Mouse (Mus musculus): ENCODE data around the gene Ccdc93. TPM values are rescaled to one million over a fixed set of nuclear protein-coding genes. Genes with fewer than 3 reads are reported as not detected.
A peak's percentile ranks its signal among the peaks of the same experiment; 100 is the strongest.

Gene Ccdc93
- polyA plus RNA-seq, 1 experiment from 2014 or later, result 11.5 TPM

GRCm38 (mm10) chr1:121398986-121399881 lies 31.6 kb upstream of the Ccdc93 start:
- H3K4me3 ChIP-seq, result no peak overlapping the region
- no peaks in the 10 kb centered on the region for H3K36me3 ChIP-seq
- H3K27ac ChIP-seq (replicated peaks), result peak overlapping the region; percentile 66
- 42% methylated on average over 14 of the region's 14 CpGs for WGBS
- H3K27me3 ChIP-seq, result no peaks in the 10 kb centered on the region
- ATAC-seq (replicated peaks), result peak; percentile 73
- H3K9me3 ChIP-seq, result no peaks in the 10 kb centered on the region
- peak overlapping the region; percentile 14 for H3K4me2 ChIP-seq (replicated peaks)
- peaks cover 41% of the 10 kb centered on the region for H3K4me1 ChIP-seq
- H3K9ac ChIP-seq (replicated peaks), result no peak overlapping the region

- H3K4me1 ChIP-seq, result peaks cover 32% of the 10 kb centered on the region
- no peaks in the 10 kb centered on the region for H3K27me3 ChIP-seq
- WGBS, result 21% methylated on average over 4 of the region's 4 CpGs
- no peak overlapping the region for H3K4me2 ChIP-seq (replicated peaks)
- no peaks in the 10 kb centered on the region for H3K36me3 ChIP-seq
- no peak overlapping the region for H3K9ac ChIP-seq (replicated peaks)
- H3K27ac ChIP-seq (replicated peaks), result peak overlapping the region; percentile 66; the same call in 1 of the 2 replicates
- H3K9me3 ChIP-seq, result no peaks in the 10 kb centered on the region
- no peak overlapping the region for H3K4me3 ChIP-seq
- peak; percentile 82 for ATAC-seq (replicated peaks)
Measured at GRCm38 (mm10) chr1:121400243-121400642, 30.6 kb upstream of the Ccdc93 start.

GRCm38 (mm10) chr1:121419084-121419483 lies 11.8 kb upstream of the Ccdc93 start:
- ATAC-seq (replicated peaks), result no peak
- Histone ChIP-seq H3K27ac (replicated peaks) (no peak overlapping the region), H3K9me3 (no peaks in the 10 kb centered on the region), H3K36me3 (no peaks in the 10 kb centered on the region), H3K27me3 (no peaks in the 10 kb centered on the region), H3K4me1 (no peaks in the 10 kb centered on the region), H3K9ac (replicated peaks) (no peak overlapping the region), H3K4me3 (no peak overlapping the region), H3K4me2 (replicated peaks) (no peak overlapping the region)
- 29% methylated on average over 4 of the region's 4 CpGs for WGBS

- ATAC-seq (replicated peaks), result no peak
- H3K4me1 ChIP-seq, result no peaks in the 10 kb centered on the region
- H3K27ac ChIP-seq (replicated peaks), result no peak overlapping the region
- 82% methylated on average over 12 of the region's 12 CpGs for WGBS
- no peak overlapping the region for H3K4me3 ChIP-seq
- H3K9me3 ChIP-seq, result no peaks in the 10 kb centered on the region
- no peaks in the 10 kb centered on the region for H3K27me3 ChIP-seq
- H3K36me3 ChIP-seq, result no peaks in the 10 kb centered on the region
- H3K9ac ChIP-seq (replicated peaks), result no peak overlapping the region
- H3K4me2 ChIP-seq (replicated peaks), result no peak overlapping the region
Measured at GRCm38 (mm10) chr1:121419569-121420265, 11.1 kb upstream of the Ccdc93 start.

- H3K4me3 ChIP-seq, result peak overlapping the region; percentile 60
- no peak overlapping the region for H3K27ac ChIP-seq (replicated peaks)
- peaks cover 21% of the 10 kb centered on the region for H3K4me1 ChIP-seq
- 21% methylated on average over 6 of the region's 6 CpGs for WGBS
- H3K9me3 ChIP-seq, result no peaks in the 10 kb centered on the region
- peak overlapping the region; percentile 88 for H3K4me2 ChIP-seq (replicated peaks)
- H3K36me3 ChIP-seq, result no peaks in the 10 kb centered on the region
- H3K27me3 ChIP-seq, result no peaks in the 10 kb centered on the region
- no peak overlapping the region for H3K9ac ChIP-seq (replicated peaks)
- ATAC-seq (replicated peaks), result peak; percentile 18; the same call in 1 of the 2 replicates
Measured at GRCm38 (mm10) chr1:121430183-121430937, 489 bp upstream of the Ccdc93 start.

GRCm38 (mm10) chr1:121435981-121436380 lies 5.1 kb downstream of the Ccdc93 start:
- no peak for ATAC-seq (replicated peaks)
- no peaks in the 10 kb centered on the region for H3K27me3 ChIP-seq
- 97% methylated on average over 7 of the region's 7 CpGs for WGBS
- H3K4me2 ChIP-seq (replicated peaks), result no peak overlapping the region
- H3K4me1 ChIP-seq, result peaks cover 17% of the 10 kb centered on the region
- H3K36me3 ChIP-seq, result peaks cover 17% of the 10 kb centered on the region; the same call in 1 of the 2 replicates
- H3K4me3 ChIP-seq, result no peak overlapping the region
- H3K9me3 ChIP-seq, result no peaks in the 10 kb centered on the region
- no peak overlapping the region for H3K9ac ChIP-seq (replicated peaks)
- no peak overlapping the region for H3K27ac ChIP-seq (replicated peaks)

GRCm38 (mm10) chr1:121440535-121441381 lies 9.9 kb downstream of the Ccdc93 start:
- 64% methylated on average over 13 of the region's 13 CpGs for WGBS
- H3K36me3 ChIP-seq, result peaks cover 34% of the 10 kb centered on the region; the same call in 1 of the 2 replicates
- no peaks in the 10 kb centered on the region for H3K9me3 ChIP-seq
- no peaks in the 10 kb centered on the region for H3K27me3 ChIP-seq
- no peaks in the 10 kb centered on the region for H3K4me1 ChIP-seq
- peak; percentile 72 for ATAC-seq (replicated peaks)
- no peak overlapping the region for H3K27ac ChIP-seq (replicated peaks)
- H3K9ac ChIP-seq (replicated peaks), result no peak overlapping the region
- H3K4me3 ChIP-seq, result no peak overlapping the region
- no peak overlapping the region for H3K4me2 ChIP-seq (replicated peaks)

- Histone ChIP-seq H3K4me3 (no peak overlapping the region), H3K27me3 (no peaks in the 10 kb centered on the region), H3K4me1 (no peaks in the 10 kb centered on the region), H3K27ac (replicated peaks) (no peak overlapping the region), H3K4me2 (replicated peaks) (no peak overlapping the region), H3K9me3 (no peaks in the 10 kb centered on the region), H3K36me3 (peaks cover 39% of the 10 kb centered on the region; the same call in 1 of the 2 replicates), H3K9ac (replicated peaks) (no peak overlapping the region)
- no peak for ATAC-seq (replicated peaks)
- 98% methylated on average over 6 of the region's 6 CpGs for WGBS
Measured at GRCm38 (mm10) chr1:121444147-121444546, 13.3 kb downstream of the Ccdc93 start.

- Histone ChIP-seq H3K4me1 (peaks cover under 1% of the 10 kb centered on the region), H3K27ac (replicated peaks) (no peak overlapping the region), H3K9ac (replicated peaks) (no peak overlapping the region), H3K27me3 (no peaks in the 10 kb centered on the region), H3K9me3 (no peaks in the 10 kb centered on the region), H3K4me3 (no peak overlapping the region), H3K4me2 (replicated peaks) (no peak overlapping the region), H3K36me3 (peaks cover 41% of the 10 kb centered on the region; the same call in 1 of the 2 replicates)
- no peak for ATAC-seq (replicated peaks)
- WGBS, result 95% methylated on average over 10 of the region's 10 CpGs
Measured at GRCm38 (mm10) chr1:121447216-121447615, 16.4 kb downstream of the Ccdc93 start.

DNA sequence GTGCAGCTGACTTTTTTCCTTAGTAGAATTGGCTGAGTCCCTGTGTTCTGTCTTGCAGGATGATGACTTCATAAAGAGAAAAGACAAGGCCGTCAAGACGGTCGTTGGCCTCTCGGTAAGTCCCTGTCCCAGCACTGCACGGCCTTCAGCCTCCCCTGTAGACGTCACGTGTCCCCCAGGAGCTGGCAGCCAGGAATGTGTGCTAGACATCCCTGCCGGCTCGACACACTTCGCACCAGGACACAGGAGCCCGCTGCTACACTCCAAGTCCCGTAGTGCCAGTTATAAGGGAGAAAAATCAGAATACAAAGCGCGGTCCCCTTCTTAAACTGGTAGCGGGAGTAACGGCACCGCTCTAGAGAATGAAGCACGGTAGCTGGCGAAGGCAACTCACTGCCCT lies 17.3 kb downstream of the Ccdc93 start:
- no peak for ATAC-seq (replicated peaks)
- Histone ChIP-seq H3K27ac (replicated peaks) (no peak overlapping the region), H3K9ac (replicated peaks) (no peak overlapping the region), H3K36me3 (peaks cover 37% of the 10 kb centered on the region; the same call in 1 of the 2 replicates), H3K4me2 (replicated peaks) (no peak overlapping the region), H3K27me3 (no peaks in the 10 kb centered on the region), H3K4me1 (peaks cover 8% of the 10 kb centered on the region), H3K4me3 (no peak overlapping the region), H3K9me3 (no peaks in the 10 kb centered on the region)
- 91% methylated on average over 19 of the region's 19 CpGs for WGBS

- peaks cover 19% of the 10 kb centered on the region; the same call in 1 of the 2 replicates for H3K36me3 ChIP-seq
- H3K4me2 ChIP-seq (replicated peaks), result no peak overlapping the region
- H3K27ac ChIP-seq (replicated peaks), result no peak overlapping the region
- H3K9me3 ChIP-seq, result no peaks in the 10 kb centered on the region
- peaks cover 8% of the 10 kb centered on the region for H3K4me1 ChIP-seq
- no peaks in the 10 kb centered on the region for H3K27me3 ChIP-seq
- 77% methylated on average over 7 of the region's 7 CpGs for WGBS
- H3K4me3 ChIP-seq, result no peak overlapping the region
- no peak overlapping the region for H3K9ac ChIP-seq (replicated peaks)
- no peak for ATAC-seq (replicated peaks)
Measured at GRCm38 (mm10) chr1:121451009-121451408, 20.2 kb downstream of the Ccdc93 start.
